Mouse (Mus musculus): ENCODE measurements around the gene Rbpj.
"Not testable (repeated sequence)": the region's sequence is repeated elsewhere in the genome, so short reads cannot be mapped to it uniquely, and the experiment has no call there.

The Rbpj gene

GRCm38 (mm10) chr5:53511426-53511825 is 45.5 kb downstream of the Rbpj start:
- DNase-seq: no peak

- no peak for DNase-seq
Observed at GRCm38 (mm10) chr5:53514959-53515612, 49.1 kb downstream of the Rbpj start.

- DNase-seq: no peak
Observed at GRCm38 (mm10) chr5:53516482-53516881, 50.5 kb downstream of the Rbpj start.

- no peak for DNase-seq
Observed at GRCm38 (mm10) chr5:53517802-53518201, 51.9 kb downstream of the Rbpj start.

GRCm38 (mm10) chr5:53519131-53519530 is 53.2 kb downstream of the Rbpj start:
- no peak for DNase-seq

GRCm38 (mm10) chr5:53519998-53520577 is 54.1 kb downstream of the Rbpj start:
- no peak for DNase-seq

- DNase-seq: peak; percentile 13 to 22
Observed at GRCm38 (mm10) chr5:53523046-53523445, 57.1 kb downstream of the Rbpj start.

GRCm38 (mm10) chr5:53524162-53524561 is 58.2 kb downstream of the Rbpj start:
- DNase-seq: no peak

GRCm38 (mm10) chr5:53524831-53525230 is 58.9 kb downstream of the Rbpj start:
- peak in 1 of 2 experiments; percentile 5 for DNase-seq

GRCm38 (mm10) chr5:53525305-53526069 is 59.5 kb downstream of the Rbpj start:
- peak; percentile 65 to 69 for DNase-seq

GRCm38 (mm10) chr5:53526070-53526430 is 60.1 kb downstream of the Rbpj start:
- no peak for DNase-seq

- DNase-seq: no peak
Observed at GRCm38 (mm10) chr5:53529846-53530245, 63.9 kb downstream of the Rbpj start.

- no peak for DNase-seq
Observed at GRCm38 (mm10) chr5:53535096-53535495, 69.1 kb downstream of the Rbpj start.

GRCm38 (mm10) chr5:53536635-53537554 is 70.9 kb downstream of the Rbpj start:
- no peak for DNase-seq

GRCm38 (mm10) chr5:53539860-53540633 is 74.1 kb downstream of the Rbpj start:
- DNase-seq: no peak

GRCm38 (mm10) chr5:53542073-53542472 is 76.1 kb downstream of the Rbpj start:
- no peak for DNase-seq

- no peak for DNase-seq
Observed at GRCm38 (mm10) chr5:53543399-53543798, 77.4 kb downstream of the Rbpj start.

GRCm38 (mm10) chr5:53543945-53544344 is 78.0 kb downstream of the Rbpj start:
- no peak for DNase-seq

- no peak for DNase-seq
Observed at GRCm38 (mm10) chr5:53546440-53546839, 80.5 kb downstream of the Rbpj start.

- no peak for DNase-seq
Observed at GRCm38 (mm10) chr5:53546979-53547472, 81.1 kb downstream of the Rbpj start.

- DNase-seq: not testable (repeated sequence)
Observed at GRCm38 (mm10) chr5:53550329-53550728, 84.4 kb downstream of the Rbpj start.

GRCm38 (mm10) chr5:53551394-53551793 is 85.4 kb downstream of the Rbpj start:
- no peak for DNase-seq
